In genomic region chr12:80827464-80828015, GRCm38 (mm10) we compare ENCODE assay signal across 8 mouse cellular contexts. TPM values are rescaled to one million over a fixed set of nuclear protein-coding genes. Genes with fewer than 3 reads are reported as not detected.
DNase-seq lines count a peak whose midpoint lies in the region; ATAC-seq lines count a peak whose summit lies in the region.

No protein-coding gene starts in this region.

- no peak for ATAC-seq in embryonic facial prominence, embryonic 15.5 days (ENCODE audit: insufficient number of reproducible peaks, low FRiP score, low TSS enrichment, low read depth)
- ATAC-seq in hindbrain, embryonic 12.5 days (ENCODE audit: low FRiP score), result no peak

- H3K27ac ChIP-seq in embryonic facial prominence, embryonic 15.5 days (replicated peaks), result peak overlapping the region; percentile 58
- no peak overlapping the region for H3K27ac ChIP-seq in hindbrain, embryonic 12.5 days
- no peak overlapping the region for H3K27ac ChIP-seq in midbrain, embryonic 10.5 days (replicated peaks)

- no peak overlapping the region for H3K9ac ChIP-seq in embryonic facial prominence, embryonic 15.5 days
- no peak overlapping the region for H3K9ac ChIP-seq in hindbrain, embryonic 12.5 days

- DNase-seq in left cerebral cortex, adult 18-20 months (ENCODE audit: low spot score in 2 of 2), result peak; percentile 58 to 62
- DNase-seq in left cerebral cortex, adult 11 months (ENCODE audit: low spot score), result no peak
- DNase-seq in heart, postnatal 10 days, result peak; percentile 62 to 71
- peak; percentile 23 to 34 for DNase-seq in left cerebral cortex, adult 8-10 months (ENCODE audit: low spot score in 2 of 2)
- peak; percentile 53 for DNase-seq in ovary, postnatal 36 days (ENCODE audit: low spot score)
- DNase-seq in midbrain, embryonic 10.5 days (ENCODE audit: low spot score), result no peak

- H3K4me1 ChIP-seq in embryonic facial prominence, embryonic 15.5 days, result peaks cover 11% of the 10 kb centered on the region
- H3K4me1 ChIP-seq in hindbrain, embryonic 12.5 days, result peaks cover 12% of the 10 kb centered on the region
- peaks cover 8% of the 10 kb centered on the region; the same call in 1 of the 2 replicates for H3K4me1 ChIP-seq in midbrain, embryonic 10.5 days

- H3K27me3 ChIP-seq in embryonic facial prominence, embryonic 15.5 days, result no peaks in the 10 kb centered on the region
- no peaks in the 10 kb centered on the region for H3K27me3 ChIP-seq in hindbrain, embryonic 12.5 days
- no peaks in the 10 kb centered on the region for H3K27me3 ChIP-seq in midbrain, embryonic 10.5 days (ENCODE audit: low read depth, poor library complexity, severe bottlenecking)

- no peaks in the 10 kb centered on the region for H3K9me3 ChIP-seq in embryonic facial prominence, embryonic 15.5 days (replicated peaks)
- H3K9me3 ChIP-seq in hindbrain, embryonic 12.5 days (replicated peaks), result no peaks in the 10 kb centered on the region
- no peaks in the 10 kb centered on the region for H3K9me3 ChIP-seq in midbrain, embryonic 10.5 days (replicated peaks)

- intact Hi-C loops in heart, postnatal 10 days (cut with DNase I), result loop anchor here (5.0 kb wide), 1 partner anchor 35 kb away; the partner anchor contains the start of gene Susd6

- no peak overlapping the region; the same call in 1 of the 2 replicates for H3K4me2 ChIP-seq in embryonic facial prominence, embryonic 15.5 days (replicated peaks)
- H3K4me2 ChIP-seq in hindbrain, embryonic 12.5 days (replicated peaks), result no peak overlapping the region

- no peak overlapping the region for H3K4me3 ChIP-seq in embryonic facial prominence, embryonic 15.5 days (replicated peaks)
- H3K4me3 ChIP-seq in hindbrain, embryonic 12.5 days, result no peak overlapping the region
- H3K4me3 ChIP-seq in midbrain, embryonic 10.5 days, result no peak overlapping the region

- no peaks in the 10 kb centered on the region; the same call in 1 of the 2 replicates for H3K36me3 ChIP-seq in embryonic facial prominence, embryonic 15.5 days
- H3K36me3 ChIP-seq in hindbrain, embryonic 12.5 days, result no peaks in the 10 kb centered on the region
- H3K36me3 ChIP-seq in midbrain, embryonic 10.5 days, result peaks cover 10% of the 10 kb centered on the region

- WGBS in embryonic facial prominence, embryonic 15.5 days, result 37% methylated on average over 5 of the region's 5 CpGs
- WGBS in hindbrain, embryonic 12.5 days, result 74% methylated on average over 5 of the region's 5 CpGs
- WGBS in midbrain, embryonic 10.5 days, result 80% methylated on average over 5 of the region's 5 CpGs

RNA-seq across cellular contexts. Expression of gene Susd6, which starts 37.2 kb away (rescaled TPM):
- total RNA-seq in left cerebral cortex, adult 18-20 months (2021), result 10 to 100 TPM; 34.8 to 35.7 TPM
- 18.5 and 18.6 TPM in 2 replicates for polyA plus RNA-seq in embryonic facial prominence, embryonic 15.5 days (2015; fragmentation: Nextera tagmentation; extraction: Ambion mirVana)
- 10 to 100 TPM; 58.3 to 60.9 TPM for total RNA-seq in heart, postnatal 10 days (2021)
- 10 to 100 TPM; 34.7 to 38.2 (median 35.5) TPM for total RNA-seq in left cerebral cortex, adult 8-10 months (2022)
- polyA plus RNA-seq in hindbrain, embryonic 12.5 days (2016; fragmentation: Nextera tagmentation; extraction: Ambion mirVana), result 18.8 and 19.3 TPM in 2 replicates
- polyA plus RNA-seq in midbrain, embryonic 10.5 days (2016; fragmentation: Nextera tagmentation; extraction: Ambion mirVana), result 13.9 and 16.6 TPM in 2 replicates

Comparison
In these comparisons a context has a peak if more than half of its experiments do, and no peak if none do; other contexts are left out.
1. DNase-seq: peak in left cerebral cortex, adult 18-20 months (2 of 2), heart, postnatal 10 days (2 of 2), left cerebral cortex, adult 8-10 months (2 of 2) and ovary, postnatal 36 days (single experiment); none in left cerebral cortex, adult 11 months (single experiment) and midbrain, embryonic 10.5 days (single experiment).